ENCODE assay signal across 9 mouse cellular contexts in the genomic region with DNA sequence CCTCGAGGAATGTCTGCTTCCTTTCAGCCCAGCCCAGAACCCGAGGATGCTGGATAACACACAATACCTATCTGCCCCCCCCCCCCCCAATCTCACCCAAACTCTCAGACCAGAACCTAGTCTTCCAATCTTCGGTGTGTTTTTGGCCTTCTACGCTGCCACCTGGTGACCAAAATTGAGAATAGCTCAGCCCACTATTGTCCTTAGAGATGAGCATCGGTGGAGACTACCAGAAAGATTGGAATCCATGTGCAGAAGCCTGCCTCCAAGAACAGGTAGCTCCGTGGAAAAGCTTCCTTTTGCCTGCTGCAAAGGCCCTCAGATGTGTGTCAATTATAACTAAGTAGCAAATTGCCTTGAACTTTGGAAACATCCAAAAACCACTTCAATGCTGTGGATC. TPM values are rescaled to one million over a fixed set of nuclear protein-coding genes. Genes with fewer than 3 reads are reported as not detected.
DNase-seq lines count a peak whose midpoint lies in the region; ATAC-seq and TF ChIP-seq lines count a peak whose summit lies in the region.
"Had no signal": no experiment of that assay in that cellular context is flagged by ENCODE, and none has a peak within 500 bp of the region (broad histone marks: within the 10 kb centered on the region; RNA-seq: fewer than 3 reads in every experiment).

No protein-coding gene starts in this region.

- no peak for TF ChIP-seq POLR2A in ES-Bruce4 (IDR thresholded peaks at IDR 0.05; ENCODE audit: insufficient read depth, low read length)

- DNase-seq in heart, postnatal 4 days = peak; percentile 27
- DNase-seq in heart, postnatal 25 days (ENCODE audit: low spot score) = no peak
- DNase-seq in 3T3-L1 (ENCODE audit: low read depth, low spot score) = peak; percentile 73
- DNase-seq in induced T-regulatory cell, adult 2 months (ENCODE audit: low read depth) = peak; percentile 9
- no peak for DNase-seq in spleen, postnatal 4 days (ENCODE audit: low spot score in 2 of 2)
- no peak for DNase-seq in ovary, postnatal 10 days (ENCODE audit: low spot score)

- no peak overlapping the region for H3K4me2 ChIP-seq in forebrain, embryonic 16.5 days (ENCODE audit: low read length)

- H3K9me3 ChIP-seq in ES-Bruce4 (replicated peaks; ENCODE audit: control insufficient read depth, insufficient read depth, low read length, poor library complexity, severe bottlenecking) = no peaks in the 10 kb centered on the region
- H3K9me3 ChIP-seq in forebrain, embryonic 16.5 days (ENCODE audit: control insufficient read depth, low read length) = no peaks in the 10 kb centered on the region

- no peaks in the 10 kb centered on the region for H3K27me3 ChIP-seq in ES-Bruce4 (ENCODE audit: control insufficient read depth, insufficient read depth, low read length, poor library complexity, severe bottlenecking)
- H3K27me3 ChIP-seq in forebrain, embryonic 16.5 days (replicated peaks; ENCODE audit: control insufficient read depth, insufficient read depth, low read length) = no peaks in the 10 kb centered on the region

- no peak overlapping the region for H3K27ac ChIP-seq in ES-Bruce4 (ENCODE audit: insufficient read depth, low read length)
- no peak overlapping the region for H3K27ac ChIP-seq in forebrain, embryonic 16.5 days (ENCODE audit: low read length)

- H3K4me1 ChIP-seq in ES-Bruce4 (ENCODE audit: control insufficient read depth, insufficient read depth, low read length) = no peaks in the 10 kb centered on the region
- peaks cover 8% of the 10 kb centered on the region for H3K4me1 ChIP-seq in forebrain, embryonic 16.5 days (replicated peaks; ENCODE audit: control insufficient read depth, insufficient read depth, low read length)

- no peak for TF ChIP-seq EP300 in ES-Bruce4 (IDR thresholded peaks at IDR 0.05; ENCODE audit: insufficient read depth, low read depth, low read length)

- peak; percentile 1 for TF ChIP-seq CTCF in ES-Bruce4 (IDR thresholded peaks at IDR 0.05; ENCODE audit: low read depth, low read length)

- no peak overlapping the region for H3K9ac ChIP-seq in ES-Bruce4 (ENCODE audit: low read depth, poor library complexity, severe bottlenecking)
- no peak overlapping the region for H3K9ac ChIP-seq in forebrain, embryonic 16.5 days (replicated peaks; ENCODE audit: low read depth, low read length)

- intact Hi-C loops in heart, postnatal 25 days (cut with DNase I) = loop anchor here (10.0 kb wide), 1 partner anchor 643 kb away; no protein-coding TSS in a partner anchor

- H3K4me3 ChIP-seq in ES-Bruce4 (ENCODE audit: low read depth, low read length) = no peak overlapping the region
- no peak overlapping the region for H3K4me3 ChIP-seq in forebrain, embryonic 16.5 days (replicated peaks; ENCODE audit: low read length)

- ATAC-seq in forebrain, embryonic 16.5 days = no peak

- H3K36me3 ChIP-seq in ES-Bruce4 (ENCODE audit: control insufficient read depth, insufficient read depth, low read length, poor library complexity, severe bottlenecking) = no peaks in the 10 kb centered on the region
- H3K36me3 ChIP-seq in forebrain, embryonic 16.5 days (ENCODE audit: control insufficient read depth, insufficient read depth) = no peaks in the 10 kb centered on the region

- 22% methylated on average over 6 of the region's 6 CpGs for WGBS in forebrain, embryonic 16.5 days

RNA-seq across cellular contexts. Expression of a gene that starts 2.7 kb away (rescaled TPM):
- not detected for total RNA-seq in heart, postnatal 4 days (2021)
- not detected for total RNA-seq in heart, postnatal 25 days (2021)
- not detected in 2 replicates for polyA plus RNA-seq in ES-Bruce4 (2011; ENCODE audit: insufficient read depth, insufficient read length, low read depth, missing spikeins)
- polyA plus RNA-seq in forebrain, embryonic 16.5 days (2015; fragmentation: Nextera tagmentation; extraction: Ambion mirVana) = not detected in 2 replicates

RNA-seq across cellular contexts. Expression of a gene that starts 5.4 kb away (rescaled TPM):
- not detected for total RNA-seq in heart, postnatal 4 days (2021)
- total RNA-seq in heart, postnatal 25 days (2021) = not detected
- polyA plus RNA-seq in ES-Bruce4 (2011; ENCODE audit: insufficient read depth, insufficient read length, low read depth, missing spikeins) = not detected in 2 replicates
- polyA plus RNA-seq in forebrain, embryonic 16.5 days (2015; fragmentation: Nextera tagmentation; extraction: Ambion mirVana) = not detected in 2 replicates
- polyA plus RNA-seq: intestine, embryonic 14.5 days had no signal

RNA-seq across cellular contexts. Expression of a gene that starts 26.7 kb away (rescaled TPM):
- not detected for total RNA-seq in heart, postnatal 4 days (2021)
- not detected for total RNA-seq in heart, postnatal 25 days (2021)
- not detected in 2 replicates for polyA plus RNA-seq in ES-Bruce4 (2011; ENCODE audit: insufficient read depth, insufficient read length, low read depth, missing spikeins)
- not detected in 2 replicates for polyA plus RNA-seq in forebrain, embryonic 16.5 days (2015; fragmentation: Nextera tagmentation; extraction: Ambion mirVana)
- polyA plus RNA-seq: intestine, embryonic 14.5 days had no signal

RNA-seq across cellular contexts. Expression of a gene that starts 41.6 kb away (rescaled TPM):
- total RNA-seq in heart, postnatal 4 days (2021) = 10 to 100 TPM; 17.4 to 18.6 TPM
- 10 to 100 TPM; 11.4 to 14.4 TPM for total RNA-seq in heart, postnatal 25 days (2021)
- 11.7 and 13.3 TPM in 2 replicates for polyA plus RNA-seq in ES-Bruce4 (2011; ENCODE audit: insufficient read depth, insufficient read length, low read depth, missing spikeins)
- 10.1 and 10.4 TPM in 2 replicates for polyA plus RNA-seq in forebrain, embryonic 16.5 days (2015; fragmentation: Nextera tagmentation; extraction: Ambion mirVana)

Comparison
In these comparisons a context has a peak if more than half of its experiments do, and no peak if none do; other contexts are left out.
1. DNase-seq: peak in heart, postnatal 4 days (single experiment), 3T3-L1 (single experiment) and induced T-regulatory cell, adult 2 months (single experiment); none in heart, postnatal 25 days (single experiment), spleen, postnatal 4 days (0 of 2) and ovary, postnatal 10 days (single experiment).